Mouse (Mus musculus) testis, adult 2 months (tissue): Measurements from ENCODE around the gene Arid2. TPM values are rescaled to one million over a fixed set of nuclear protein-coding genes. Genes with fewer than 3 reads are reported as not detected.

Experiments used
- H3K27ac ChIP-seq: fragments of 200-500 bp; 2 replicates; pipeline ENCODE4 v1.5.1; 2012; ENCODE audit warnings: low read depth, low read length; ENCODE audit not compliant: control insufficient read depth, insufficient read depth
- H3K27me3 ChIP-seq: fragments of 200-500 bp; 2 replicates; pipeline ENCODE4 v1.6.1; 2012; ENCODE audit warnings: mild to moderate bottlenecking, low read length, moderate library complexity; ENCODE audit not compliant: control insufficient read depth, insufficient read depth
- H3K36me3 ChIP-seq: fragments of 200-500 bp; 2 replicates; pipeline ENCODE4 v1.6.1; 2012; ENCODE audit warnings: mild to moderate bottlenecking, low read length; ENCODE audit not compliant: control insufficient read depth, insufficient read depth
- H3K4me1 ChIP-seq: fragments of 200-500 bp; 2 replicates; pipeline ENCODE4 v1.6.1; 2012; ENCODE audit warnings: low read length; ENCODE audit not compliant: control insufficient read depth, insufficient read depth
- H3K4me3 ChIP-seq: fragments of 200-500 bp; 2 replicates; pipeline ENCODE4 v1.5.1; 2012; ENCODE audit warnings: low read depth, mild to moderate bottlenecking, low read length, moderate library complexity, mixed read lengths; ENCODE audit not compliant: control insufficient read depth
- CTCF ChIP-seq: fragments of 200-500 bp; IDR thresholded peaks from 2 replicates; pipeline ENCODE4 v1.5.1; 2012; ENCODE audit warnings: low read depth, mild to moderate bottlenecking, inconsistent platforms, low read length, moderate library complexity; ENCODE audit not compliant: control insufficient read depth, insufficient read depth, insufficient replicate concordance
- POLR2A ChIP-seq: fragments of 200-500 bp; IDR thresholded peaks from 2 replicates; pipeline ENCODE4 v1.6.1; 2012; ENCODE audit warnings: low read depth, mild to moderate bottlenecking, inconsistent platforms, low read length, moderate library complexity; ENCODE audit not compliant: control insufficient read depth
- polyA plus RNA-seq: library from polyadenylated mRNA; depleted of rRNA; stranded (reverse); fragments of >200 nt; gene quantifications from 2 replicates; pipeline ENCODE4 v1.2.3, GENCODE M21; 2012

Arid2 gene
- polyA plus RNA-seq, 1 experiment: 83.6 TPM

- no peaks in the 10 kb centered on the region for H3K4me1 ChIP-seq
- no peaks in the 10 kb centered on the region for H3K27me3 ChIP-seq
- no peaks in the 10 kb centered on the region for H3K36me3 ChIP-seq
- H3K27ac ChIP-seq: no peak overlapping the region
- TF ChIP-seq POLR2A: no peak
- TF ChIP-seq CTCF: no peak
- H3K4me3 ChIP-seq: no peak overlapping the region
Observed at GRCm38 (mm10) chr15:96345312-96345849, 58.1 kb downstream of the Arid2 start.

- no peaks in the 10 kb centered on the region for H3K4me1 ChIP-seq
- H3K4me3 ChIP-seq: no peak overlapping the region
- TF ChIP-seq POLR2A (no peak), CTCF (no peak)
- no peak overlapping the region for H3K27ac ChIP-seq
- H3K36me3 ChIP-seq: peaks cover 2% of the 10 kb centered on the region
- H3K27me3 ChIP-seq: no peaks in the 10 kb centered on the region
Observed at GRCm38 (mm10) chr15:96351432-96351831, 64.1 kb downstream of the Arid2 start.

- H3K27me3 ChIP-seq: no peaks in the 10 kb centered on the region
- no peaks in the 10 kb centered on the region for H3K4me1 ChIP-seq
- TF ChIP-seq CTCF (no peak), POLR2A (no peak)
- peaks cover 3% of the 10 kb centered on the region for H3K36me3 ChIP-seq
- H3K4me3 ChIP-seq: no peak overlapping the region
- H3K27ac ChIP-seq: no peak overlapping the region
Observed at GRCm38 (mm10) chr15:96358871-96359270, 71.6 kb downstream of the Arid2 start.

DNA sequence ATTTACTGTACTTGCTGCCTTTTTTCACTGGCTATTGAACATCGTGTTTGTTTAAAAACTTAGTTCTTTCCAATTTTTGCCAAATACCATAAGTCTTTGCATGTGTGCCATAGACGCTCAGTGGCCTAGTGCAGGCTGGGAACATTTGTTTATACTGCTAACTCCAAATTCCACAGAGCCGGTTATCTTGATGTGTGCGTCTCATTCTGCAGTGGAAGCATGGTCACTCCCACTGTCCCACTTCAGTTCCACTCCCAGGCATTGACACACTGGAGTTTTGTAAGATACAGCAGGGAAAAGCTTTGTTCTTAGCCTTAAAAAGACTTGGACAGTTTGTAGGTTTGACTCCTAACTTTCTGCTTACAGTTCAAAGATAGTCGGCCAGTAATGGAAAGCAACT lies 73.3 kb downstream of the Arid2 start:
- Histone ChIP-seq H3K4me1 (no peaks in the 10 kb centered on the region), H3K4me3 (no peak overlapping the region), H3K36me3 (peaks cover 3% of the 10 kb centered on the region), H3K27ac (no peak overlapping the region), H3K27me3 (no peaks in the 10 kb centered on the region)
- no peak for TF ChIP-seq POLR2A

DNA sequence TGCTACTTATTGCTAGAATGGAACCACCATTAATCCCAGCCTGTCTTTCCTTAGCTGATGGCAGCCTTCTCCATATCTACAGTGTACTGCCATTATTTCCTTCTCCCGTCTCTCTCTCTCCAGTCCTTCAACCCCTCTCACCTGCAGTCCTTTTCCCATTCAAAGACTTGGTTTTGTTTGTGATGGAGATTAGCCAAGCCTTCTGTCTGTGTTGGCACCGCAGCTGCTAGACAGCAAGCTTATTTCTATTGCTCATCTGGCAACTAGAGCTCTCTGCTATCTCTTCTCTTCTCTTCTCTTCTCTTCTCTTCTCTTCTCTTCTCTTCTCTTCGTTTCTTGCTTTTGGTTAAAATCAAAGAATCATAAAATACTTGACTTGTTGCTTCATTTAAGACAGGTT lies 78.0 kb downstream of the Arid2 start:
- H3K4me1 ChIP-seq: no peaks in the 10 kb centered on the region
- no peak overlapping the region for H3K27ac ChIP-seq
- H3K27me3 ChIP-seq: no peaks in the 10 kb centered on the region
- no peak for TF ChIP-seq POLR2A
- TF ChIP-seq CTCF: no peak
- H3K36me3 ChIP-seq: peaks cover 3% of the 10 kb centered on the region
- H3K4me3 ChIP-seq: no peak overlapping the region

DNA sequence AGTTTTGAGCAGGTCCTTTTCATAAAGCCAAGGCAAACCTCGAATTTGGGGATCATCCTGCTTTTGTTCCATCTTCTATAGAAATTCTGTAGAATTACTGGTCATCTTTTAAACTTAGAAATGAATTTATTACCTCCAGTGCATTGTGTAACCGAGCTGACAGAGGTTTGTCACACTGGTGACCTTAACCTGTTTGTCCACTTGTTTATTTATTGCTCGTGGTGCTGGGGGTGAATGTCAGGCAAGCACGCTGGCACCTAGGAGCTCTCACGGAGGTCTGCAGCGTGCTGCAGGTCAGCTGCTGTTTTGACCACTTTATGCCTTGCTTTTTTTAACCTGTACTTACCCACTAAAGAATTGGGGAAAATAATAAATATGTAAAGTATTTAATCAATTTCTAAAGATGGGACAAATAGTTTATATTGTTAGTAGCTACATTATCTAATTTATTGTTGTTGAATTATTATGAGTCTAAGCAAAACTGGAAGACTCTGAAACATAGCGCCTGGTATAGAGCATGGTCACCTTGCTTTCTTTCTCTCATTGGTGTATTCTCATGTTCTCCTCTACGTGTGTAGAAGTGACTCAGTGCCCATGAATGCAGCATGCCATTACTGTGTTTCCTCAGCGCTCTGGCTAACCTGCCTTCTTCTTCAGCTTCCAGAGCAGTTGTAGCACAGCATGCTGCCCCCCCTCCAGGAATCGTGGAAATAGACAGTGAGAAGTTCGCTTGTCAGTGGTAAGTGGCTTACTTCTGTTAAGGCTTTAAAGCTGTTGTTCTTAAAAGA lies 79.1 kb downstream of the Arid2 start:
- Histone ChIP-seq H3K4me3 (no peak overlapping the region), H3K4me1 (no peaks in the 10 kb centered on the region), H3K27me3 (no peaks in the 10 kb centered on the region), H3K36me3 (peaks cover 3% of the 10 kb centered on the region), H3K27ac (no peak overlapping the region)
- TF ChIP-seq POLR2A (no peak), CTCF (no peak)

- H3K27me3 ChIP-seq: no peaks in the 10 kb centered on the region
- no peak for TF ChIP-seq CTCF
- no peak for TF ChIP-seq POLR2A
- no peak overlapping the region for H3K27ac ChIP-seq
- no peak overlapping the region for H3K4me3 ChIP-seq
- no peaks in the 10 kb centered on the region for H3K4me1 ChIP-seq
- H3K36me3 ChIP-seq: peaks cover 3% of the 10 kb centered on the region
Observed at GRCm38 (mm10) chr15:96371311-96371710, 84.0 kb downstream of the Arid2 start.
